Mouse (Mus musculus) midbrain, embryonic 16.5 days (tissue): ENCODE data around the gene Clptm1. TPM values are rescaled to one million over a fixed set of nuclear protein-coding genes. Genes with fewer than 3 reads are reported as not detected.

Experiments
- ATAC-seq: fragments of 200-750 bp; cut with Nextera tagmentation; 2 replicates; pipeline ENCODE4 v1.8.0; 2017; ENCODE audit warnings: moderate TSS enrichment
- H3K27ac ChIP-seq: fragments of 300-500 bp; sonication (generic); 2 replicates; pipeline ENCODE4 v1.5.1; 2014; ENCODE audit warnings: mild to moderate bottlenecking, low read length, mixed read lengths
- H3K27me3 ChIP-seq: fragments of 300-500 bp; sonication (generic); 2 replicates; pipeline ENCODE4 v1.6.1; 2014; ENCODE audit warnings: low read depth, low read length, mixed read lengths; ENCODE audit not compliant: control insufficient read depth, insufficient read depth
- H3K36me3 ChIP-seq: fragments of 300-500 bp; sonication (generic); 2 replicates; pipeline ENCODE4 v1.6.1; 2014; ENCODE audit warnings: mild to moderate bottlenecking, low read length, moderate library complexity, mixed read lengths; ENCODE audit not compliant: control insufficient read depth, insufficient read depth
- H3K4me1 ChIP-seq: fragments of 300-500 bp; sonication (generic); 2 replicates; pipeline ENCODE4 v1.6.1; 2014; ENCODE audit warnings: mild to moderate bottlenecking, low read length, mixed read lengths; ENCODE audit not compliant: control insufficient read depth, insufficient read depth
- H3K4me2 ChIP-seq: fragments of 300-500 bp; sonication (generic); 2 replicates; pipeline ENCODE4 v1.6.1; 2014; ENCODE audit warnings: mild to moderate bottlenecking, low read length, mixed read lengths
- H3K4me3 ChIP-seq: fragments of 300-500 bp; sonication (generic); 2 replicates; pipeline ENCODE4 v1.5.1; 2014; ENCODE audit warnings: low read depth, mild to moderate bottlenecking, low read length, moderate library complexity, mixed read lengths
- H3K9ac ChIP-seq: fragments of 300-500 bp; sonication (generic); 2 replicates; pipeline ENCODE4 v1.6.1; 2014; ENCODE audit warnings: low read depth, low read length, mixed read lengths
- H3K9me3 ChIP-seq: fragments of 300-500 bp; sonication (generic); replicated peaks from 2 replicates; pipeline ENCODE4 v1.6.1; 2014; ENCODE audit warnings: mild to moderate bottlenecking, low read length, mixed read lengths; ENCODE audit not compliant: control insufficient read depth, poor library complexity, severe bottlenecking
- WGBS: fragments of 180-500 bp; shearing (Covaris S2); extraction: QIAGEN DNeasy Blood & Tissue Kit; methylation state at CpG from one replicate; pipeline ENCODE4 v1.1.7; 2014; 5-methylcytosine and 5-hydroxymethylcytosine counted together
- polyA plus RNA-seq: library from polyadenylated mRNA; unstranded; fragments of >200 nt; fragmentation: Nextera tagmentation; extraction: Ambion mirVana; gene quantifications from 2 replicates; pipeline ENCODE4 v1.2.1, GENCODE M21; 2015

Clptm1 gene
- polyA plus RNA-seq, 1 experiment from 2014 or later, result 120 TPM

- no peak overlapping the region for H3K9ac ChIP-seq
- peaks cover 52% of the 10 kb centered on the region for H3K36me3 ChIP-seq
- no peak overlapping the region for H3K4me3 ChIP-seq
- no peak overlapping the region for H3K4me2 ChIP-seq
- no peaks in the 10 kb centered on the region for H3K4me1 ChIP-seq
- H3K9me3 ChIP-seq, result no peaks in the 10 kb centered on the region
- WGBS, result 95% methylated on average over 10 of the region's 10 CpGs
- no peak overlapping the region for H3K27ac ChIP-seq
- no peak for ATAC-seq
- H3K27me3 ChIP-seq, result no peaks in the 10 kb centered on the region
Measured at GRCm38 (mm10) chr7:19593061-19593730, 71.6 kb downstream of the Clptm1 start.

GRCm38 (mm10) chr7:19589917-19590316 is 74.9 kb downstream of the Clptm1 start:
- H3K4me2 ChIP-seq, result no peak overlapping the region
- H3K36me3 ChIP-seq, result peaks cover 74% of the 10 kb centered on the region
- H3K9me3 ChIP-seq, result no peaks in the 10 kb centered on the region
- no peaks in the 10 kb centered on the region for H3K27me3 ChIP-seq
- peak; percentile 52 for ATAC-seq
- H3K4me1 ChIP-seq, result no peaks in the 10 kb centered on the region
- 54% methylated on average over 3 of the region's 3 CpGs for WGBS
- no peak overlapping the region for H3K27ac ChIP-seq
- no peak overlapping the region for H3K9ac ChIP-seq
- no peak overlapping the region for H3K4me3 ChIP-seq

- Histone ChIP-seq H3K4me2 (no peak overlapping the region), H3K4me1 (no peaks in the 10 kb centered on the region), H3K27ac (no peak overlapping the region), H3K36me3 (peaks cover 79% of the 10 kb centered on the region), H3K27me3 (no peaks in the 10 kb centered on the region), H3K4me3 (no peak overlapping the region), H3K9ac (no peak overlapping the region), H3K9me3 (no peaks in the 10 kb centered on the region)
- ATAC-seq, result no peak
- 50% methylated on average over 3 of the region's 3 CpGs for WGBS
Measured at GRCm38 (mm10) chr7:19589207-19589606, 75.6 kb downstream of the Clptm1 start.

- Histone ChIP-seq H3K4me1 (no peaks in the 10 kb centered on the region), H3K4me3 (no peak overlapping the region), H3K9me3 (no peaks in the 10 kb centered on the region), H3K9ac (no peak overlapping the region), H3K36me3 (peaks cover 79% of the 10 kb centered on the region), H3K27me3 (no peaks in the 10 kb centered on the region), H3K4me2 (no peak overlapping the region), H3K27ac (no peak overlapping the region)
- 80% methylated on average over 45 of the region's 46 CpGs for WGBS
- no peak for ATAC-seq
Measured at GRCm38 (mm10) chr7:19586269-19586668, 78.6 kb downstream of the Clptm1 start.

Other genes with a start within 250 kb of the Clptm1 start
- 14.8 and 16.2 TPM in 2 replicates for gene Mark4, start 206.2 kb downstream of the Clptm1 start, polyA plus RNA-seq
- 0.12 and 0.45 TPM in 2 replicates for gene Exoc3l2, start 201.7 kb downstream of the Clptm1 start, polyA plus RNA-seq
- 3.9 and 4.2 TPM in 2 replicates for gene Bloc1s3, start 156.7 kb downstream of the Clptm1 start, polyA plus RNA-seq
- 30.5 and 31.9 TPM in 2 replicates for gene Trappc6a, start 156.6 kb downstream of the Clptm1 start, polyA plus RNA-seq
- gene Nkpd1, start 147.2 kb downstream of the Clptm1 start, polyA plus RNA-seq, result 0.88 and 0.92 TPM in 2 replicates
- 34.7 and 37.8 TPM in 2 replicates for gene Ppp1r37, start 102.0 kb downstream of the Clptm1 start, polyA plus RNA-seq
- 0.11 and 0.14 TPM in 2 replicates for gene Zfp296, start 87.7 kb downstream of the Clptm1 start, polyA plus RNA-seq
- gene Gemin7, start 87.4 kb downstream of the Clptm1 start, polyA plus RNA-seq, result 143 and 145 TPM in 2 replicates
- gene Clasrp, start 60.5 kb downstream of the Clptm1 start, polyA plus RNA-seq, result 58.6 TPM in 2 replicates
- 6.1 and 6.5 TPM in 2 replicates for gene Relb, start 35.6 kb downstream of the Clptm1 start, polyA plus RNA-seq
- gene Apoc2, start 12.9 kb upstream of the Clptm1 start, polyA plus RNA-seq, result not detected in 2 replicates
- gene Gm44805, start 16.4 kb upstream of the Clptm1 start, polyA plus RNA-seq, result not detected in 2 replicates
- gene Apoc4, start 16.4 kb upstream of the Clptm1 start, polyA plus RNA-seq, result not detected in 2 replicates
- 0.96 and 1.0 TPM in 2 replicates for gene Apoc1, start 27.6 kb upstream of the Clptm1 start, polyA plus RNA-seq
- 350 and 686 TPM in 2 replicates for gene Apoe, start 34.2 kb upstream of the Clptm1 start, polyA plus RNA-seq
- 113 and 118 TPM in 2 replicates for gene Tomm40, start 50.4 kb upstream of the Clptm1 start, polyA plus RNA-seq
- gene Nectin2, start 85.5 kb upstream of the Clptm1 start, polyA plus RNA-seq, result 55.3 and 56.7 TPM in 2 replicates
- 10.5 and 14.0 TPM in 2 replicates for gene Bcam, start 106.0 kb upstream of the Clptm1 start, polyA plus RNA-seq
- gene Cblc, start 131.8 kb upstream of the Clptm1 start, polyA plus RNA-seq, result 0.44 and 0.49 TPM in 2 replicates
- 0.65 and 1.0 TPM in 2 replicates for gene Bcl3, start 157.7 kb upstream of the Clptm1 start, polyA plus RNA-seq
- 21.3 and 23.9 TPM in 2 replicates for gene Gm19345, start 187.0 kb upstream of the Clptm1 start, polyA plus RNA-seq
- gene Ceacam16, start 196.3 kb upstream of the Clptm1 start, polyA plus RNA-seq, result 1.6 and 1.8 TPM in 2 replicates
- not detected in 2 replicates for gene Ceacam19, start 222.9 kb upstream of the Clptm1 start, polyA plus RNA-seq